Mouse (Mus musculus): ENCODE results near the gene Gm42669. TPM values are rescaled to one million over a fixed set of nuclear protein-coding genes. Genes with fewer than 3 reads are reported as not detected.

The Gm42669 gene
- total and polyA plus RNA-seq, 3 experiments, result 0.04 to 0.21 TPM; not detected in 1

DNA sequence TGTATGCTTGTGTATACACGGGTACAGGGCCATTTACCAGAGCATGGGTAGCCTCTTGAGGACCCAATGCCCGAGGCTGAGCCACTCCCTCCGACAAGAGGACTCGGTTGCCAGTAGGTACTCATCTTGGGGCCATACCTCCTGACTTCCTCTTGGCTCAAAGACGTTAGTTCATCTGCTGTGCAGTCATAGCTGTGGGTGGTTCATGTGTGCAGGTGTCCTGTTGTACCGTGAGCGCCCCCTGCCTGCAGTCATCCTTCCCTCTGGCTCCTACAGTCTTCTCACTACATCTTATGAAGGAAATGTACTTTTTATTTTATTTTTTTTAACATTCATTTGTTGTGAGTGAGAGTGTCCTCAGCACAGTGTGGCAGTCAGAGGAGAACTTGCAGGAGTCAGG lies 6.2 kb downstream of the Gm42669 start:
- Histone ChIP-seq H3K4me1 (ENCODE audit: control insufficient read depth in 1 of 2, insufficient read depth in 2 of 2, low read length in 2 of 2) (peaks cover 0 to 6% of the 10 kb centered on the region in 2 experiments; a peak in 2 of 4 replicates), H3K27ac (ENCODE audit: control insufficient read depth, low read depth, low read length) (no peak overlapping the region), H3K9me3 (replicated peaks; ENCODE audit: insufficient read depth, low read length) (no peaks in the 10 kb centered on the region), H3K4me3 (ENCODE audit: control insufficient read depth in 1 of 2, insufficient read depth in 1 of 2, low read depth in 2 of 2, low read length in 2 of 2) (no peak overlapping the region), H3K36me3 (ENCODE audit: control insufficient read depth in 1 of 2, insufficient read depth in 2 of 2, low read length in 2 of 2) (no peaks in the 10 kb centered on the region; a peak in 1 of 4 replicates), H3K9ac (ENCODE audit: control insufficient read depth, low read depth, low read length, poor library complexity, severe bottlenecking) (no peak overlapping the region), H3K27me3 (ENCODE audit: control insufficient read depth in 1 of 2, insufficient read depth in 2 of 2, low read length in 2 of 2) (no peaks in the 10 kb centered on the region), H3K79me2 (ENCODE audit: control insufficient read depth, insufficient read depth, low read length, poor library complexity) (no peaks in the 10 kb centered on the region)
- TF ChIP-seq RAD21 (IDR thresholded peaks at IDR 0.05; ENCODE audit: low read depth, low read length) (peak; percentile 83), JUND (IDR thresholded peaks at IDR 0.05; ENCODE audit: low read depth, low read length) (0 out of 2 replicates have a peak, but pooled peaks have one; percentile 25), MYC (IDR thresholded peaks at IDR 0.05; ENCODE audit: low read depth, low read length) (peak; percentile 68; the same call in 1 of the 2 replicates), GABPA (IDR thresholded peaks at IDR 0.05; ENCODE audit: low read depth, low read length) (no peak), ZC3H11A (IDR thresholded peaks at IDR 0.05; ENCODE audit: low read depth, low read length) (peak; percentile 77), EP300 (IDR thresholded peaks at IDR 0.05; ENCODE audit: low read depth in 1 of 2, low read length in 2 of 2) (peak in 1 of 2 experiments; percentile 45; a peak in 1 of 4 replicates), ELF1 (IDR thresholded peaks at IDR 0.05; ENCODE audit: low read depth, low read length) (0 out of 2 replicates have a peak, but pooled peaks have one; percentile 31), GATA1 (IDR thresholded peaks at IDR 0.05; ENCODE audit: low read depth, low read length) (no peak), MAZ (IDR thresholded peaks at IDR 0.05; ENCODE audit: low read depth, low read length) (0 out of 2 replicates have a peak, but pooled peaks have one; percentile 24), CHD2 (IDR thresholded peaks at IDR 0.05; ENCODE audit: low read length) (no peak), MXI1 (IDR thresholded peaks at IDR 0.05; ENCODE audit: low read depth, low read length) (peak; percentile 38; the same call in 1 of the 2 replicates), SMC3 (IDR thresholded peaks at IDR 0.05; ENCODE audit: low read depth, low read length) (peak; percentile 92), POLR2A (IDR thresholded peaks at IDR 0.05; ENCODE audit: control insufficient read depth in 1 of 2, insufficient read depth in 1 of 2, low read depth in 1 of 2, low read length in 2 of 2, poor library complexity in 1 of 2) (no peak), UBTF (IDR thresholded peaks at IDR 0.05; ENCODE audit: borderline replicate concordance, insufficient read depth, low read depth, low read length) (no peak), ZMIZ1 (IDR thresholded peaks at IDR 0.05; ENCODE audit: low read depth, low read length) (no peak), ETS1 (IDR thresholded peaks at IDR 0.05; ENCODE audit: low read depth, low read length) (peak; percentile 18; the same call in 1 of the 2 replicates), NELFE (IDR thresholded peaks at IDR 0.05; ENCODE audit: low read depth, low read length) (0 out of 2 replicates have a peak, but pooled peaks have one; percentile 19), HCFC1 (IDR thresholded peaks at IDR 0.05; ENCODE audit: low read depth, low read length) (0 out of 2 replicates have a peak, but pooled peaks have one; percentile 24), MAFK (IDR thresholded peaks at IDR 0.05; ENCODE audit: borderline replicate concordance, low read depth, low read length) (no peak), SIN3A (IDR thresholded peaks at IDR 0.05; ENCODE audit: low read length) (0 out of 2 replicates have a peak, but pooled peaks have one; percentile 30), CTCF (IDR thresholded peaks at IDR 0.05 in 2 of 3, conservative IDR thresholded peaks at IDR 0.05 in 1 of 3; ENCODE audit: control insufficient read depth in 1 of 3, insufficient read depth in 1 of 3, low read depth in 2 of 3, low read length in 3 of 3, poor library complexity in 1 of 3, severe bottlenecking in 1 of 3) (peak; percentile 73 to 90 (median 89)), MAX (IDR thresholded peaks at IDR 0.05; ENCODE audit: low read length) (0 out of 2 replicates have a peak, but pooled peaks have one; percentile 30), TCF12 (IDR thresholded peaks at IDR 0.05; ENCODE audit: low read depth, low read length) (peak; percentile 45; the same call in 1 of the 2 replicates), POLR2AphosphoS2 (IDR thresholded peaks at IDR 0.05; ENCODE audit: low read length) (no peak), USF1 (IDR thresholded peaks at IDR 0.05; ENCODE audit: low read depth, low read length) (no peak)
- peak; percentile 91 for DNase-seq (ENCODE audit: low read depth, low spot score)
